Mouse (Mus musculus): ENCODE results near the gene Cdon.

The Cdon gene

DNA sequence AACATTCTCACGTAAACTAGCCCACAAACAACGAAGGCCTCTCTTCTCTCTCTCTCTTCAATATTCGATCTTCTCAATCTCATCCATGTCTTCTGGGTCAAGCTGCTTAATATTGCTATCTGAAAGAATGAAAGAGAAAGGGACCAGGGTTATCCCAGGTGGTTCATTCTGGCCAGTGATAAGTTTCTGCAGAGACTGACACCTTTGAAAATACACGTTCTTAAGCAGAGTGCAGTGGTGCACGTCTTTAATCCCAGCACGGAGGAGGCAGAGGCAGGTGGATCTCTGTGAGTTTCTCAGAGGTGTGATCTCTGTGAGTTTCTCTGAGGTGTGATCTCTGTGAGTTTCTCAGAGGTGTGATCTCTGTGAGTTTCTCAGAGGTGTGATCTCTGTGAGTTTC, 121.0 kb downstream of the Cdon start:
- DNase-seq (ENCODE audit: low spot score): no peak

DNA sequence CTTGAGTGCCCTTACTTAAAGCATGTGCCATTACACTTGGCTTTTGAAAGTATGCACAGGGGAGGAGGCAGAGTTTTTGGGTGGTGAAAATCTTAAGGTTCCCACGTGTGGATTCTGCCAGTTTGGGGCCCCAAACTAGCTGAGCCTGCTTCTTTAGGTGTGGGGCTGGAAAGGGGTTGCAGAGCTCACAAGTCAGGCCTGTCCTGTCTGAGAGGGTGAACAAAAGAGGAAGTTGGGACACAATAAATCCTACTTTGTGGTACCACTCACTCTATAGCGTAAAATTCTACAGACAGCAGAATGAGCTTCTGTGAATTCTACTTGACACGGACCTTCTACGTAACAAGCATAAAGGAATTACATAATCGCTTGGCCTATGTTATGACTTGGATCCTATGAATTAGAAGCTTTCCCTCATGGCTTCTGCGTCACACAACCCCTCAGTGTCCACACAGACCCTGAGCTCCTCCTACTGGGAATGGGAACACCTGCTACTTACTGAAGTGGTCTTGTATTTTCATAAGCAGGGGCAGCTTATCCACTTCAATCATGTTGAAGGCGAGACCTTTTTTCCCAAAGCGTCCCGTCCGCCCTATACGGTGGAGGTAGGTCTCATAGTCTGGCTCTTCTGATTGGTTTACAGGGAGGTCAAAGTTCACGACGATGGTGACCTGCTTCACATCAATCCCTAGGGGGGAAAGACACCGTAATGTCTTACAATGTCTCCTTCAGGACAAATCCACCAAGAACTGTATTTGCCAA, 122.4 kb downstream of the Cdon start:
- no peak for DNase-seq (ENCODE audit: low spot score)

DNA sequence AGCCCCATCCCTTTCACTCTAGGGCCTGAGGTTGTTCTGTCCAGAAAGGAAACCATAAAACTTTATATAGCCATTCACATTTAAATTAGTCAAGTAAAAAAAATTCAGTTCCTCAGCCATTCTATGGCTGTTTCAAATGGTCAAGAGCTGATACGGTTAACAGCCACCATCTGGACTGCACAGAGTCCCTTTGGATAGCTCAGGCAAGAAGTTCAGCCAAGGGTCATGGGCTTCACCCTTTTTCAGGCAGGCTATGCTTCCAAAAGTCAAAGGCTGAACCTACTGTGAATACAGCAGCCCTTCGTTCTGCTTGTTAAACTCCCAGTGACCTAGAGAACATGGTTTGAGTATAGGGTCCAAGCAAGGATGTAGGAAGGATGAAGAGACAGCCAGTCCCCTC, 123.7 kb downstream of the Cdon start:
- no peak for DNase-seq (ENCODE audit: low spot score)

DNA sequence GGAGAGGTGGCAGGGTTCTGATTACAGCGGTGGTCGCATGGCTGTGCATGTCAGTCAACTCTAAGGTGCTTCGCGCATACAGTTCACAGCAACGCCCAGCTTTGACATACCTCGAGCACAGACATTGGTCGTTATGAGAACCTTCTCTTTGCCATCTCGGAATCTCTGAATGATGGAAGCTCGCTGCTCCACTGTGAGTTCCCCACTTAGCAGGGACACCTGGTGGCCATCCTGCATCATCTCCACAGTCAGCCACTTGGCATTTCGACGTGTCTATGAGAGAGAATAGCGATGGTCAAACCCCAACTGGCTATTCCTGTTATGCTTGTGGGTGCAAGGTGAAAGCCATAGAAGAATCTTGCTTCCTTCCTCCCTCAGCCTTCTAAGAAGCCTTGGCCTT, 124.8 kb downstream of the Cdon start:
- no peak for DNase-seq (ENCODE audit: low spot score)

DNA sequence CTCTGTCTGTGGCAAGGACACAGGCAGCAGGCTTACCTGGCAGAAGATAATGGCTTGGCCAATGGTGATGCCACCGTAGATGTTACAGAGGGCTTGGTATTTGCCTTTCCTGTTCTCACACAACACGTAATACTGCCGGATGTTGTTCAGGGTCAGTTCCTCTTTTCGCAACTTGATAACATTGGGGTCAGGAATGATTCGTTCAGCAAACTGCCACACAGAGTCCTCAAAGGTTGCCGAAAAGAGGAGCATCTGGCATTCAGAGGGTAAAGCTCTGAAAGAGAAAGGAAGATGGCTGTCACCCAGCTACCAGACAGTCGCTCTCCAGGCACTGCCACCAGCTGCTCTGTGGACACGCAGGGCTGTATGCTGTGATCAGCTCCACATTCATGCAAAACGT, 125.8 kb downstream of the Cdon start:
- DNase-seq (ENCODE audit: low spot score): no peak

DNA sequence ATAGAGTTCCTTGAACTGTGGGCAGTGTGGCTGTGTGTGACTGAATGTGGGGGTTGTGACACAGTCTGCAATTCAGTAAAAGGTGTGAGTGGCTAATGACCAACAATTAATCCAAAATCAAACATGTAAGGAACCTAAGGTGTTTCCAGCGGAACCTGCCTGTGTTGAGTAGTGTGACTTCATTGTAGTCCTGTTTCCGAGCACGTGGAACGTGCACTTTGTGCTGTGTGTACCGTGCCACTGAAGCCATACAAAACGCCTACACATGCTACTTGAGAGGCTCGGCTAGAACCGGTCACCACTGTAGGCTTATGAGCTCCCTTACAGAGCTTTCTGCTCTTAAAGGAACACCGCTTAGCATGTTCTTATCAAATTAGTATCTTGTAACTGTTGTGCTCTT, 127.5 kb downstream of the Cdon start:
- DNase-seq (ENCODE audit: low spot score): no peak

DNA sequence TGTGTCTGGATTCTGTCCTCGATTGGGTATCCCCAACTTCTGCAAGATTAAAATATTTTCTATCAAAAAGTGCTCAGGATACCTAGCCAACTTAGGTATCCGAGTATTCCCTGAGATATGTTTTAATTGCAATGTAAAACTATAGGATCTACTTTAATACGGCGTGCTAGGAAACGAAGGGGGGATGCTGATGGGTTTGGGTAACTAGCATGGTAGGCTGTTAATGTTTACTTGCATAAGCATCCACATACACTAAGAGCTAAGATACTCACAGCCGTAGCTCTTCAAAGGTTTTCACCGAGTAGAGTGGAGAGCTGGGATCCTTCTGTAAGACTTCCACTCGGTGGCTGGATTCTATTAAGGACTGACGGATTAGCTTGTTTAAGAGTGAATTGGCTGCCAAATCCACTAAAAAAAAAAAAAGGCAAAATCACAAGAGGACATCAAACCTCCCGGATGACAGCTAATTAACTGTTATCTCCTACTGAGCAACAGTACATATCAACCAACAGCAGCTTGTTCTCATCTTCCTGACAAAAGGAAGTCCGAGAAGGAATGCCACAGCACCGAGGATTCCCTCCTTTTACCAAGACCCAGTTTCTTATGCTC, 135.7 kb downstream of the Cdon start:
- DNase-seq (ENCODE audit: low spot score): no peak
